Mouse (Mus musculus): Measurements from ENCODE around the gene Marco. TPM values are rescaled to one million over a fixed set of nuclear protein-coding genes. Genes with fewer than 3 reads are reported as not detected.

Gene Marco
- total RNA-seq, 2 experiments from 2014 or later: not detected

DNA sequence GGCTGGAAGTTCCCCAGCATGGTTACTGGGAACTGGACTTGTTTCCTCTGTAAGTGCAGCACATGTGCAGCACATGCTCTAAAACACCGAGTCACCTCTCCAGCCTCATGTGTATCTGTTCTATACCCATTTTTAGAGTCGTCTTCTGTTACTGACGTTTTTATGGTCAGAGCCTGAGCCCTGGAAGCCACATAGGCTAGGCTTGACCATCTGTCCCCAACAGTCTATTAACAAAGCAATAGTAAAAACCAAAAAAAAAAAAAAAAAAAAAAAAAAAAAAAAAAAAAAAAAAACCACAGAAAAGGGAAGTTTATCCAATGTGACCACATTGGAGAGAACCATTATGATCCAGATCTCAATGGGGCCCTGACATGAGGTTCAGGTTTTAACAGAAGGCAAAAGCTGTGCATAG, 61.6 kb downstream of the Marco start:
- intact Hi-C loops (cut with DNase I): no loop called here
- DNase-seq: no peak

DNA sequence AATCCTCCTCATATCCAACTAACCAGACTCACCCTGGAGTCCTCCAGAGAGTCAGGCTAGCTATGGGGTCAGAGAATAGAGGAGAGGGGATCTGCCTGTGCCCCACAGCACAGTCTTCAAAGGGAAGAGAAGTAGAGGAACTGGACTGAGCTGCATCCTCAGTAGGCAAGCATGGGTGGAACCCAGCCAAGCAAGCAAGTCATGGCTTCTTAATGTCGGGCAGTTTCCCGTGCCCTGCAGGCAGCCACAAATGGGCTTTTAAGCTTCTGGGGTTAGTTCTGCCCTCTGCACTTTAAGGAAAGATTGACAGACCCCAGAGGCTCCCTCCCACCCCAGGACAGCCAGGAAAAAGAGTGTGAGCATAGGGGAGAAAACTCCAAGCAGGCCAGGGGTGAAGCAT, 63.2 kb downstream of the Marco start:
- intact Hi-C loops (cut with DNase I): no loop called here
- DNase-seq: no peak

DNA sequence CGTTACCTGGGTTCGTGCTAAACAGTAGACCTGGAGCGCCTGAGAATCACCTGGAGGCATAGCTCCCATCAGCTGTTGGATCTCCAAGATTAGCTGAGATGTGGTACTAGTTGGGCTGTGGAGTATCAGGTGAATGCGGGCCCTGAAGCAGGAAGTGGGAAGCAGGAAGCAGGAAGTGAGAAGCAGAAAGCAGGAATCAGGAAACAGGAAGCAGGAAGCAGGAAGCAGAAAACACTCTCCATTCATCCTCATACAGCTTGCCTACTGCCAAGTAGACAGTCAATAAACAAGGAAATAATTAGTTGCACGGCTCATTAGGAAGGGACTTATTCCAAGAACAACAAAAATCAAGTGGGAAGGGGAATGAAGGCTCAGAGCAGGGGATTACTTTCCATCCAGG, 69.2 kb downstream of the Marco start:
- intact Hi-C loops (cut with DNase I): no loop called here
- DNase-seq: no peak

DNA sequence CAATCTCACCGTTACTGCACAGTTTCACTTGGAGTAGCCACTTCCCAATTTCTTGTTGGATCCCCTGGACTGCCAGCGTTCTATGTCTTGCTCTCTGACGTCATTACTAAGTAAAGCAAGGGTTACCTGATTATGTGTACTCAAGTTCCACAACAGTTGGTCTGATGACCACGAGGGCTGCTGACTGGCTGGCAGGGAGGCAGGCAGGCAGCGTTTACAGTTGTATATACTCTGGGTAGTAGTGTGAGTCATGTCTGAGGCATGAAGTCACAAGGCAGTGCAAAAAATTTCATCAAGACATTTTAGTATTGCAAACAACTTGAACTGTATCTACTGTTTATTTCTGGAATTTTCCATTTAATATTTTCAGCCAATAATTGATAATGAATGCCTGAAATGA, 74.7 kb downstream of the Marco start:
- DNase-seq: no peak
- intact Hi-C loops (cut with DNase I): no loop called here

DNA sequence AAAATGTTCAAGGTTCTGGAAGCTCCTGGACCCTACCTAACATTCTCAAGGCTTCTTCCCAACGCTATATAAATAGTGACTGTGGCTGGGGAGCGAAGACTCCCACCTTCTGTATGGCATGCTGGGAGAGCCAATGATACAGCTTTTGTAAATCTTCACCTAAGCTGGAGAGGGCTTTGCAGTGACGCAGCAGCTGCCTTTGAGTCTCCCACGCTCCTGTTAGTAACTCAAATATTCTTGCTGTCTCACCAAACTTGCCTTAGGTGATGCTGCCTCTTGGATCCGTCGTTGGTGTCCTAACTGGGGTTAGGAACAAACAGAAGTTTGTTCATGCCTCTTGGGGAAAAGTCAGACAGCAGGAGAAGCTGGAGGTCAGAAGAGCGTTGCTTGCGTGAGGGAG, 79.2 kb downstream of the Marco start:
- intact Hi-C loops (cut with DNase I): no loop called here
- DNase-seq: no peak

Other genes with a start within 250 kb of the Marco start
- 10 to 100 TPM; 26.9 to 32.1 TPM for gene Steap3, start 232.3 kb downstream of the Marco start, total RNA-seq (2021)
- gene C1ql2, start 164.4 kb downstream of the Marco start, total RNA-seq (2021): not detected
- not detected for gene En1, start 97.4 kb upstream of the Marco start, total RNA-seq (2021)

All from heart, postnatal 10 days (tissue).